Mouse (Mus musculus) cortical plate, adult 2 months (tissue): ENCODE results near the gene Nrxn3.

ENCODE experiments used
- CTCF ChIP-seq: fragments of 200-500 bp; IDR thresholded peaks from 2 replicates; pipeline ENCODE4 v1.5.1; 2011; ENCODE audit warnings: mild to moderate bottlenecking, control low read depth, low read length; ENCODE audit not compliant: insufficient read depth; ENCODE audit errors: extremely low read depth
- POLR2A ChIP-seq: fragments of 200-500 bp; IDR thresholded peaks from 2 replicates; pipeline ENCODE4 v1.6.1; 2011; ENCODE audit warnings: mild to moderate bottlenecking, low read length, control low read depth; ENCODE audit not compliant: insufficient read depth; ENCODE audit errors: extremely low read depth

- TF ChIP-seq CTCF, result no peak
- TF ChIP-seq POLR2A, result no peak
Observed at GRCm38 (mm10) chr12:89282362-89283343, 560.0 kb downstream of the Nrxn3 start.
